Mouse (Mus musculus): Measurements from ENCODE around the gene Lag3. TPM values are rescaled to one million over a fixed set of nuclear protein-coding genes. Genes with fewer than 3 reads are reported as not detected.
"Not testable (repeated sequence)": the region's sequence is repeated elsewhere in the genome, so short reads cannot be mapped to it uniquely, and the experiment has no call there.

Gene Lag3
- total RNA-seq, 1 experiment from 2014 or later: 0.70 TPM

DNA sequence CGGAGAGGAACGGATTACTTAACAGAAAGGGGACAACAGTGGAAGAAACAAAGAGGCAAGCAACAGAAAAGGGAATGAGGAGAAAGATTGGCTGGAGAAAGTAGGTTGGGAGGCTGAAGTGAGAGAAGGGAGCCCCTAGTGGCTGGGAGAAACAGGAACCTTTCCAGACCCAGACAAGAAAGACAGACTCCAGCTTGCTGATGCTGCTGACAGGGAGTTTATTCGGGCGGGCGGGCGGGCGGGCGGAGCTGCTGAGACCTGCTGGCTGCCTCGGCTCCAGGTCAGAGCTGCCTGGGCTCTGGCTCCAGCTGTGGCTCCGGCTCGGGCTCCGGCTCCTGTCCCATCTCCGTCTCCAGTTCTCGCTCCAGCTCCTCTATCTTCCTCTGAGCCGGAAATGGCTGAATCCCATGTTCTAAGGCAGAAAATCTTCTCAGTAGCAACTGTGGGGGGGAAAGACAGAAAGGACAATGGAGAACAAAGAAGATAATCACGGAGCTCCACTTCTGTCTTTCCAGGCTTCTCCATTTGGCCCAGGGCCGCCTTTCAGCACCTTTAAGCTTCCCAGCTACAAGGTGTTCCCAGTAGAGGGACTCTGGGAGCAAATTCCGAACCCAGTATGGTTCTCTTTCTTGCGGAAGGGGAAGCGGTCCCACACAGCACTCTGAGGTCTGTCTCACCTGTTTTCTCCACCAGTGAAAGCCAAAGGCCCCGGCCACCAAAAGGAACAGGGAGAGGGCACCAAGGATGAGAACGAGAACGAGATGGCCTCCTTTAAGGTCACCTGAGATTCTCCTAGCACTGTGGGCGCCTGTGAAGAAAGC, 7.1 kb downstream of the Lag3 start:
- ATAC-seq (ENCODE audit: extremely low read depth, insufficient number of reproducible peaks, low FRiP score, poor library complexity, severe bottlenecking): 0 out of 2 replicates have a peak, but pooled peaks have one; percentile 17

- peak; percentile 96 for ATAC-seq (ENCODE audit: extremely low read depth, insufficient number of reproducible peaks, low FRiP score, poor library complexity, severe bottlenecking)
Observed at GRCm38 (mm10) chr6:124903580-124904151, 7.8 kb downstream of the Lag3 start.

GRCm38 (mm10) chr6:124901851-124902250, 9.7 kb downstream of the Lag3 start:
- no peak for ATAC-seq (ENCODE audit: extremely low read depth, insufficient number of reproducible peaks, low FRiP score, poor library complexity, severe bottlenecking)

DNA sequence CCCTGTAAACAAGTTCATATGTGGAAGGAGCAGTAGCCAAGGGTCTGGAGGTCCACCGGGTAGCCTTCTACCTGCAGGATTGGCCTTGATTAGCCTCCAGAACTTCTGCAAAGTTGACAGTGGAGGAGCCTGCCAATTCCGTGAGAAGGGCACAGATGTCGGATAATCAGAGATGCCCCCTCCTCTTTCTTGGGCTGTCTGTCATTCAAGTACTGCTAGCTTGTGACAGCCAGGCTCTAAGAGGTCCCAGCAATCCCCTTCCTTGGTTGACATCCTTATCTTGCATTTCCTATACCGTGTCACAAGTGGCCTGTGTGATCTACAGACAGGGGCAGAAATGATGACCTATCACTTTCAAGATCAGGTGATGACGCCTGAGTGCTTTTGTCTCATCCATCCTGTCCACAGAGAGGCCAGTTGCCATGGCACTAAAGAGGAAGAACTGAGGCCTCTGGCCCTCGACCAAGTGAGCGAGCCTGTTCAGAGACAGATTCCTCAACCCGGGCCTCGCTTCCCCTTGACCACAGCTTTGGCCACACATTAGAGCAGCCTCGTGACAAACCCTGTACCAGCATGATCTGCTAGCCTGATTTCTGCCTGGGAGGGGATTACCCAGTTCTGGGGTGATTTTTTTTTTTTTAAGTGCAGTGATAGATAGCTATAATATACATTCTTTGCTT, 10.6 kb downstream of the Lag3 start:
- no peak for ATAC-seq (ENCODE audit: extremely low read depth, insufficient number of reproducible peaks, low FRiP score, poor library complexity, severe bottlenecking)

- ATAC-seq (ENCODE audit: extremely low read depth, insufficient number of reproducible peaks, low FRiP score, poor library complexity, severe bottlenecking): no peak
Observed at GRCm38 (mm10) chr6:124900056-124900800, 11.3 kb downstream of the Lag3 start.

GRCm38 (mm10) chr6:124898359-124898758, 13.1 kb downstream of the Lag3 start:
- ATAC-seq (ENCODE audit: extremely low read depth, insufficient number of reproducible peaks, low FRiP score, poor library complexity, severe bottlenecking): no peak

DNA sequence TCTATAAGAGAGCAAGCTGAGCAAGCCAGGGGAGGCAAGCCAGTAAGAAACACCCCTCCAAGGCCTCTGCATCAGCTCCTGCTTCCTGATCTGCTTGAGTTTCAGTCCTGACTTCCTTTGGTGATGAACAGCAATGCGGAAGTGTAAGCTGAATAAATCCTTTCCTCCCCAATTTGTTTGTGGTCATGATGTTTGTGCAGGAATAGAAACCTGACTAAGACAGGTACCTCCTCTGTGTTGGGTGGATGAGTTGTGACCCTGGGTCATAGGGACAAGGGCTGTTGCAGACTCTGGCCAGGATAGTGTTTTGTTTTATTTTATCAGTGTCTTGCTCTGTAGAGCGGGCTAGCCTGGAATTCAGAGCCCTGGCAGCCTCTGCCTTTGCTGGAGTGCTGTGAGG, 17.4 kb downstream of the Lag3 start:
- not testable (repeated sequence) for ATAC-seq (ENCODE audit: extremely low read depth, insufficient number of reproducible peaks, low FRiP score, poor library complexity, severe bottlenecking)

DNA sequence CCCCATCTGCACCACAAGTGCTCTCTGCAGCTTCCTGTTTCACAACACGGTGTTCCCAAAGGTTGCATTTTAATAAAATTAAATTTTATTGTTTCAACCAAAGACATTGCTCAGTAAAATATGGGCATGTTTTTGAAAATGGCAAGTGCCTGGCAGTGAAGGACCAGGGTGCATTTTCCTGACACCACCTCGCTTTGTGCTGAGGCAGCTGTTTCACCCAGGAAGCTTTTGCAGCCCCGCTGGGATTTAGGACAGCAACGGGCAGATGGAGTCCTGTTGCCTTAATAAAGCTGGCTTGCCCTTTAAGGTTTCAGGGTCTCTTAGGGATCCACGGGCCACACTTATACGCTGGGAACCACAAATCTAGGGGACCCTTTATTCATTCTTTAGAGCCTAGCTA, 20.5 kb downstream of the Lag3 start:
- no peak for ATAC-seq (ENCODE audit: extremely low read depth, insufficient number of reproducible peaks, low FRiP score, poor library complexity, severe bottlenecking)

- ATAC-seq (ENCODE audit: extremely low read depth, insufficient number of reproducible peaks, low FRiP score, poor library complexity, severe bottlenecking): no peak
Observed at GRCm38 (mm10) chr6:124888555-124889125, 22.9 kb downstream of the Lag3 start.

DNA sequence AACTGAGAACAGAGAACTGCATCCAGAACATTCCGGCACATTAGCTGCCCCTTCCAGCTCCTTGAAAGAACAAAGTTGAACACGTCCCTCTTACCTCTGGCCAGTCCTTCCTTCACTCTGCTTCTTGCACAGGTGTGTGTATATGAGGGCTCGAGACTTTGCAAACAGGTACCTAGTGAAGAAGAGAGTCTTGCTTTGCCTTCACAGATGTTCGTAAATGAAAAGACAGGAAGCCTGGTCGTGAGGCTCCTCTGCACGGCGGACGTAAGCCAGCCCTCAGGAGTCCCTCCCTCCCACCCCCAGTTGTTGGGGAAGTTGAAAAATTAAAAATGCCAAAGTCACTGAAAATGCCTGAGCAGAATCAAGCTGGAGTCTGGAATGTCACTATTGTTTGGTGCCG, 23.5 kb downstream of the Lag3 start, which contains the start of gene Cd4:
Gene Cd4 (minus strand): TSS at position 236 of the 400 bp plus-strand sequence.
- no peak for ATAC-seq (ENCODE audit: extremely low read depth, insufficient number of reproducible peaks, low FRiP score, poor library complexity, severe bottlenecking)

- no peak for ATAC-seq (ENCODE audit: extremely low read depth, insufficient number of reproducible peaks, low FRiP score, poor library complexity, severe bottlenecking)
Observed at GRCm38 (mm10) chr6:124885956-124886381, 25.5 kb downstream of the Lag3 start.

DNA sequence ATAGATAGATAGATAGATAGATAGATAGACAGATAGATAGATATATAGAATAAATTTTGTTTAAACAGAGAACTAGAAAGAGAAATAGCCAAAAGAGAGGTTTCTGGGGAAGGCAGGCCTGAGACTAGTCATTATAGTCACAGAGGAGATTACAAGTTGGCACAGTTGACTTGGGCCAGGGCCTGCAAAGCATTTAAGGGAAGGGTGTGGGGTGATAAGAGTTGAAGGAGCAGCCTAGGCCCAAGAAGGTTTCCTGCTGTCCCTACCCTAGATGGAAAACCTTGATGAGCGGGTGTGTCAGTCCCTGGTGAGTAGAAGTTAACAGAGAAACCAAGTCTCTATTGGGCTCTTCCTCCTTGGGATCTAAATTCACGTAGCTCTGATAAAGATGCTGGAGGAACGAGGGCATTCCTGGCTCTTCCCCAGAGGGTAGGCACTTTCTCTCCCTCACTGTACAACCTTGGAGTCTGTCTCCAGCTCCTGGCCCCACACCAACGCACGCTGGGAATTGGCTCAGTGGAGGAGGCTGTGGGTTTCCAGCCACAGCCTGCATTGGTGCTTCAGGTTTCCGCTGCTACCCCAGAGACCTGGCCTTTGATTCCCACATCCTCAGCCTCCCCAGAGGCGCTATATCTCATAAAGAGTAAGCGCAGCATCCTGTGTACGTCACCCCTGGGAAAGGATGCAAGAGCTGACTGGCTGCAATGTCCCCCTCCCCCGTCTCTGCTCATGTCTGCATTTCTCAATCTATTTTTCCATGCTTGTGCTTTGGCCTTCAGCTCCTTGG, 26.6 kb downstream of the Lag3 start:
- peak; percentile 43 for ATAC-seq (ENCODE audit: extremely low read depth, insufficient number of reproducible peaks, low FRiP score, poor library complexity, severe bottlenecking)

DNA sequence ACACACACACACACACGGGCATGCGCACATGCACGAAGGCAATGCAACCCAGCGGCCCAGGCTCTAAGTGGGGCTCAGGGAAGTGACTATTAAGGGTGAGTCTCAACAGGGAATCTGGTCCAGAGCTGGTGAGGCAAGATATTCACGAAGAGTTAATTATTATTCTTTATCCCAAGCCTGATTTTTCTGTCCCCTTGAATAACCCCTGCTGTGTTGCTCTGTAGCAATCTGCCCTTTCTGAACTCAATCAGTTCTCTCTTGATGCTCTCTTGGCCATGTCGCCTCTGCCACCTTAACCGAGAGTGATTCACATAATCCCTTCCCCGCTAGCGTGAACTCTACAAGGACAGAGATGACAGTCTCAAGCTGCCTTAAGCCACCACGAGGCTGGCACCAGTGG, 28.2 kb downstream of the Lag3 start:
- ATAC-seq (ENCODE audit: extremely low read depth, insufficient number of reproducible peaks, low FRiP score, poor library complexity, severe bottlenecking): no peak

DNA sequence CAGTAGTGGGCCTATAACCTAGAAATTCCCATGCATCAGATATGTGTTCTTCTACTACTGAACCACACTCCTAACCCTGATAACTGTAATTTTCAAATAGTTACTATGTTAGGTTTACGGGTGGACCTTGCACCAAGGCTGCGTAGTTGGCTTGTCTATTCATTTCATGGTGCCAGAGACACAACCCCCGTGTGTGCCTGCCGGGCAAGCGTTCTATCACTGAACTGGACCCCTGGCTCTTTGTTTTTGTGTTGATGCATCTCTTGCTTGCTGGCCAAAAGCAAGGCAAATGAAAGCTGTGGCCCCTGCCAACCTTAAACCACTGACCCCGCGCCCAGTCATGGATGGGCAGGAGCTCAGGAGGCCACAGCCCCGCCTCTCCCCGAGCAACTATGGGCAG, 29.7 kb downstream of the Lag3 start:
- ATAC-seq (ENCODE audit: extremely low read depth, insufficient number of reproducible peaks, low FRiP score, poor library complexity, severe bottlenecking): no peak

DNA sequence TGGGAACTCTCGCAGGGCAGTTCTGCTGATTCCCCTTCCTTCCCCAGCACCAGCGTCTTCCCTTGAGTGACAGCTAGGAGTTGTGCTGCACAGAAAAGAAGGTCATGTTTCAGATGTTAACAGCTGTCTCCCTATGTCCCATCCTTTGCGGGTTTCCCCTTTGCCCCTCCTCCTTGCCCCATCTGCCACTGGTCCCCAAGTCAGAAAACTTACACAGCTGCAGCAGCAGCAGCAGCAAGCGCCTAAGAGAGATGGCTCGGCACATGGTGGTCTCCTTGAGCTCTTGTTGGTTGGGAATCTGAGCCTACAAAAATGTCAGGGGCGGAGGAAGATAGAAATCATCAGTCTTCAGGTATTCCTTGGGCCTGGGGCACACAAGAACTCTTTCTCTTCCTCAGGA, 32.1 kb downstream of the Lag3 start:
- ATAC-seq (ENCODE audit: extremely low read depth, insufficient number of reproducible peaks, low FRiP score, poor library complexity, severe bottlenecking): no peak

- ATAC-seq (ENCODE audit: extremely low read depth, insufficient number of reproducible peaks, low FRiP score, poor library complexity, severe bottlenecking): no peak
Observed at GRCm38 (mm10) chr6:124874348-124874747, 37.2 kb downstream of the Lag3 start.

DNA sequence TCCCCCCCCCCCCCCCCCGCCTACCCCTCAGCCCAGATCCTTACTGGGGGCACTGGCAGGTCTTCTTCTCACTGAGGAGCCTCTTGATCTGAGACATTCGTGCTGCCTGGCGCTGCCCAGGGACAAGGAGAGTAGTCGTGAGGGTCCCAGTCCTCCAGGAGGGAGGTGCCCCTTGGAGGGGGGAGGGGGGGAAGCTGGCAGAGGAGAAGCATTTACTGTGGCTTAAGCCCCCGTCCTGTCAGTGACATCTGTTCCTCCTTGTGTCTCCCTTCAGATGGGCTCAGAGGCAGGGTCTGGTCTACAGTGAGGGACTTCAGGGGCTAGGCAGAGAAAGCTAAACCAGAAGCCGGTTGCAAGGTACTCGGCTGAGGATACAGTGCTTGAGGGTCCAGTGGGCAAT, 44.9 kb downstream of the Lag3 start:
- ATAC-seq (ENCODE audit: extremely low read depth, insufficient number of reproducible peaks, low FRiP score, poor library complexity, severe bottlenecking): no peak

- no peak for ATAC-seq (ENCODE audit: extremely low read depth, insufficient number of reproducible peaks, low FRiP score, poor library complexity, severe bottlenecking)
Observed at GRCm38 (mm10) chr6:124865766-124866362, 45.6 kb downstream of the Lag3 start.

All from neutrophil, adult 5-6 weeks (primary cell).